Mouse (Mus musculus) midbrain, embryonic 12.5 days (tissue): ENCODE measurements around the gene Bptf. TPM values are rescaled to one million over a fixed set of nuclear protein-coding genes. Genes with fewer than 3 reads are reported as not detected.
A peak's percentile ranks its signal among the peaks of the same experiment; 100 is the strongest.

ENCODE experiments used
- ATAC-seq: fragments of 200-750 bp; cut with Nextera tagmentation; 2 replicates; pipeline ENCODE4 v1.8.0; 2017; ENCODE audit warnings: low read depth, moderate TSS enrichment, moderate library complexity; ENCODE audit not compliant: low FRiP score
- H3K27ac ChIP-seq: fragments of 300-500 bp; sonication (generic); replicated peaks from 2 replicates; pipeline ENCODE4 v1.5.1; 2016; ENCODE audit warnings: mild to moderate bottlenecking
- H3K27me3 ChIP-seq: fragments of 300-500 bp; sonication (generic); 2 replicates; pipeline ENCODE4 v1.6.1; 2016; ENCODE audit warnings: mild to moderate bottlenecking
- H3K36me3 ChIP-seq: fragments of 300-500 bp; sonication (generic); 2 replicates; pipeline ENCODE4 v1.6.1; 2016
- H3K4me1 ChIP-seq: fragments of 300-500 bp; sonication (generic); 2 replicates; pipeline ENCODE4 v1.6.1; 2016
- H3K4me2 ChIP-seq: fragments of 300-500 bp; sonication (generic); replicated peaks from 2 replicates; pipeline ENCODE4 v1.6.1; 2016; ENCODE audit warnings: mild to moderate bottlenecking, moderate library complexity
- H3K4me3 ChIP-seq: fragments of 300-500 bp; sonication (generic); 2 replicates; pipeline ENCODE4 v1.5.1; 2016; ENCODE audit warnings: mild to moderate bottlenecking
- H3K9ac ChIP-seq: fragments of 300-500 bp; sonication (generic); replicated peaks from 2 replicates; pipeline ENCODE4 v1.6.1; 2016; ENCODE audit warnings: mild to moderate bottlenecking, moderate library complexity
- H3K9me3 ChIP-seq: fragments of 300-500 bp; sonication (generic); 2 replicates; pipeline ENCODE4 v1.6.1; 2016; ENCODE audit warnings: mild to moderate bottlenecking
- WGBS: fragments of 180-500 bp; shearing (Covaris S2); methylation state at CpG from one replicate; pipeline ENCODE4 v1.1.7; 2016; 5-methylcytosine and 5-hydroxymethylcytosine counted together
- polyA plus RNA-seq: library from polyadenylated mRNA; unstranded; fragments of >200 nt; fragmentation: Nextera tagmentation; extraction: Ambion mirVana; gene quantifications from 2 replicates; pipeline ENCODE4 v1.2.1, GENCODE M21; 2016

Bptf gene
- polyA plus RNA-seq, 1 experiment from 2014 or later, result 44.0 TPM

- H3K9me3 ChIP-seq, result no peaks in the 10 kb centered on the region
- no peak overlapping the region for H3K9ac ChIP-seq
- no peak overlapping the region for H3K27ac ChIP-seq
- H3K4me1 ChIP-seq, result peaks cover 28% of the 10 kb centered on the region
- no peak for ATAC-seq
- no peak overlapping the region for H3K4me2 ChIP-seq
- no peak overlapping the region for H3K4me3 ChIP-seq
- no peaks in the 10 kb centered on the region for H3K27me3 ChIP-seq
- WGBS, result 62% methylated on average over 4 of the region's 4 CpGs
- peaks cover 25% of the 10 kb centered on the region for H3K36me3 ChIP-seq
Measured at GRCm38 (mm10) chr11:107113112-107113511, 18.8 kb downstream of the Bptf start.

GRCm38 (mm10) chr11:107109669-107110068 is 22.3 kb downstream of the Bptf start:
- Histone ChIP-seq H3K27me3 (no peaks in the 10 kb centered on the region), H3K4me3 (no peak overlapping the region), H3K4me2 (no peak overlapping the region), H3K36me3 (peaks cover 25% of the 10 kb centered on the region), H3K27ac (no peak overlapping the region), H3K4me1 (peaks cover 23% of the 10 kb centered on the region), H3K9ac (no peak overlapping the region), H3K9me3 (no peaks in the 10 kb centered on the region)
- ATAC-seq, result no peak
- WGBS, result 97% methylated on average over 8 of the region's 8 CpGs

- ATAC-seq, result no peak
- no peak overlapping the region for H3K9ac ChIP-seq
- H3K36me3 ChIP-seq, result peaks cover 25% of the 10 kb centered on the region
- H3K27me3 ChIP-seq, result no peaks in the 10 kb centered on the region
- H3K9me3 ChIP-seq, result no peaks in the 10 kb centered on the region
- peaks cover 16% of the 10 kb centered on the region; the same call in 1 of the 2 replicates for H3K4me1 ChIP-seq
- 98% methylated on average over 2 of the region's 2 CpGs for WGBS
- H3K27ac ChIP-seq, result no peak overlapping the region
- H3K4me2 ChIP-seq, result no peak overlapping the region
- no peak overlapping the region for H3K4me3 ChIP-seq
Measured at GRCm38 (mm10) chr11:107108892-107109291, 23.0 kb downstream of the Bptf start.

GRCm38 (mm10) chr11:107107725-107108078 is 24.2 kb downstream of the Bptf start:
- ATAC-seq, result no peak
- no peak overlapping the region for H3K9ac ChIP-seq
- H3K4me3 ChIP-seq, result no peak overlapping the region
- H3K27me3 ChIP-seq, result no peaks in the 10 kb centered on the region
- peak overlapping the region; percentile 42; the same call in 1 of the 2 replicates for H3K27ac ChIP-seq
- H3K36me3 ChIP-seq, result peaks cover 25% of the 10 kb centered on the region
- H3K4me1 ChIP-seq, result peaks cover 14% of the 10 kb centered on the region
- no peaks in the 10 kb centered on the region for H3K9me3 ChIP-seq
- no peak overlapping the region for H3K4me2 ChIP-seq
- WGBS, result 83% methylated on average over 4 of the region's 4 CpGs

- ATAC-seq, result no peak
- WGBS, result 74% methylated on average over 12 of the region's 12 CpGs
- no peak overlapping the region for H3K4me3 ChIP-seq
- peak overlapping the region; percentile 42; the same call in 1 of the 2 replicates for H3K27ac ChIP-seq
- peaks cover 25% of the 10 kb centered on the region for H3K36me3 ChIP-seq
- H3K4me2 ChIP-seq, result no peak overlapping the region
- no peaks in the 10 kb centered on the region for H3K27me3 ChIP-seq
- no peak overlapping the region for H3K9ac ChIP-seq
- no peaks in the 10 kb centered on the region for H3K9me3 ChIP-seq
- peaks cover 14% of the 10 kb centered on the region for H3K4me1 ChIP-seq
Measured at GRCm38 (mm10) chr11:107106978-107107724, 24.8 kb downstream of the Bptf start.

- no peak overlapping the region; the same call in 1 of the 2 replicates for H3K27ac ChIP-seq
- H3K4me1 ChIP-seq, result peaks cover 14% of the 10 kb centered on the region
- no peaks in the 10 kb centered on the region for H3K27me3 ChIP-seq
- no peak for ATAC-seq
- no peak overlapping the region for H3K9ac ChIP-seq
- H3K36me3 ChIP-seq, result peaks cover 24% of the 10 kb centered on the region
- WGBS, result 85% methylated on average over 8 of the region's 8 CpGs
- no peaks in the 10 kb centered on the region for H3K9me3 ChIP-seq
- no peak overlapping the region for H3K4me2 ChIP-seq
- H3K4me3 ChIP-seq, result no peak overlapping the region
Measured at GRCm38 (mm10) chr11:107106461-107106860, 25.5 kb downstream of the Bptf start.

GRCm38 (mm10) chr11:107105227-107105626 is 26.7 kb downstream of the Bptf start:
- 56% methylated on average over 5 of the region's 5 CpGs for WGBS
- H3K4me2 ChIP-seq, result no peak overlapping the region
- no peaks in the 10 kb centered on the region for H3K27me3 ChIP-seq
- H3K4me1 ChIP-seq, result peaks cover 14% of the 10 kb centered on the region
- ATAC-seq, result no peak
- H3K4me3 ChIP-seq, result no peak overlapping the region
- H3K9me3 ChIP-seq, result no peaks in the 10 kb centered on the region
- no peak overlapping the region for H3K27ac ChIP-seq
- peaks cover 11% of the 10 kb centered on the region; the same call in 1 of the 2 replicates for H3K36me3 ChIP-seq
- no peak overlapping the region for H3K9ac ChIP-seq

GRCm38 (mm10) chr11:107103736-107104135 is 28.2 kb downstream of the Bptf start:
- no peak overlapping the region for H3K4me2 ChIP-seq
- H3K9me3 ChIP-seq, result no peaks in the 10 kb centered on the region
- ATAC-seq, result no peak
- H3K4me3 ChIP-seq, result no peak overlapping the region
- no peak overlapping the region for H3K9ac ChIP-seq
- peaks cover 9% of the 10 kb centered on the region for H3K36me3 ChIP-seq
- H3K27ac ChIP-seq, result no peak overlapping the region
- no peaks in the 10 kb centered on the region for H3K27me3 ChIP-seq
- WGBS, result 93% methylated on average over 2 of the region's 2 CpGs
- peaks cover 14% of the 10 kb centered on the region for H3K4me1 ChIP-seq

GRCm38 (mm10) chr11:107103224-107103589 is 28.7 kb downstream of the Bptf start:
- 80% methylated on average over 2 of the region's 2 CpGs for WGBS
- Histone ChIP-seq H3K4me1 (peaks cover 14% of the 10 kb centered on the region), H3K9me3 (no peaks in the 10 kb centered on the region), H3K36me3 (peaks cover 14% of the 10 kb centered on the region), H3K4me2 (no peak overlapping the region), H3K27ac (no peak overlapping the region), H3K4me3 (no peak overlapping the region), H3K27me3 (no peaks in the 10 kb centered on the region), H3K9ac (no peak overlapping the region)
- no peak for ATAC-seq

GRCm38 (mm10) chr11:107102465-107103223 is 29.3 kb downstream of the Bptf start:
- Histone ChIP-seq H3K27me3 (no peaks in the 10 kb centered on the region), H3K4me3 (no peak overlapping the region), H3K27ac (no peak overlapping the region), H3K4me2 (no peak overlapping the region), H3K9me3 (no peaks in the 10 kb centered on the region), H3K9ac (no peak overlapping the region), H3K36me3 (peaks cover 20% of the 10 kb centered on the region), H3K4me1 (peaks cover 11% of the 10 kb centered on the region)
- no peak for ATAC-seq
- 88% methylated on average over 11 of the region's 11 CpGs for WGBS

GRCm38 (mm10) chr11:107096973-107097372 is 35.0 kb downstream of the Bptf start:
- no peak overlapping the region for H3K27ac ChIP-seq
- H3K4me2 ChIP-seq, result no peak overlapping the region
- no peaks in the 10 kb centered on the region for H3K4me1 ChIP-seq
- no peak overlapping the region for H3K9ac ChIP-seq
- H3K9me3 ChIP-seq, result no peaks in the 10 kb centered on the region
- H3K27me3 ChIP-seq, result no peaks in the 10 kb centered on the region
- no peak for ATAC-seq
- WGBS, result 90% methylated on average over 5 of the region's 5 CpGs
- H3K4me3 ChIP-seq, result no peak overlapping the region
- H3K36me3 ChIP-seq, result peaks cover 53% of the 10 kb centered on the region

- ATAC-seq, result no peak
- Histone ChIP-seq H3K36me3 (peaks cover 66% of the 10 kb centered on the region), H3K4me1 (no peaks in the 10 kb centered on the region), H3K27ac (no peak overlapping the region), H3K4me2 (no peak overlapping the region), H3K27me3 (no peaks in the 10 kb centered on the region), H3K4me3 (no peak overlapping the region), H3K9me3 (no peaks in the 10 kb centered on the region), H3K9ac (no peak overlapping the region)
- 93% methylated on average over 7 of the region's 7 CpGs for WGBS
Measured at GRCm38 (mm10) chr11:107093871-107094270, 38.1 kb downstream of the Bptf start.
